In genomic region chr19:18716374-18716773, GRCm38 (mm10) we compare ENCODE assay signal across 8 mouse cellular contexts. TPM values are rescaled to one million over a fixed set of nuclear protein-coding genes. Genes with fewer than 3 reads are reported as not detected.
DNase-seq lines count a peak whose midpoint lies in the region; ATAC-seq and TF ChIP-seq lines count a peak whose summit lies in the region.

No protein-coding gene starts in this region.

- H3K27ac ChIP-seq in forebrain, embryonic 14.5 days (ENCODE audit: low read depth, low read length), result no peak overlapping the region
- no peak overlapping the region for H3K27ac ChIP-seq in forebrain, embryonic 16.5 days (ENCODE audit: low read length)
- H3K27ac ChIP-seq in lung, embryonic 14.5 days (ENCODE audit: low read depth), result no peak overlapping the region

- DNase-seq in forebrain, embryonic 14.5 days (ENCODE audit: low spot score), result peak; percentile 78
- DNase-seq in cerebellum, adult 11-12 months, result peak; percentile 46
- peak; percentile 44 to 87 for DNase-seq in frontal cortex, postnatal 36 days (ENCODE audit: low spot score in 2 of 2)
- peak; percentile 73 to 78 for DNase-seq in kidney, postnatal 4 days
- DNase-seq in lung, embryonic 14.5 days, result peak; percentile 92
- peak; percentile 46 for DNase-seq in spleen, adult 12 weeks (ENCODE audit: low spot score)

- no peaks in the 10 kb centered on the region for H3K9me3 ChIP-seq in forebrain, embryonic 14.5 days (replicated peaks; ENCODE audit: control insufficient read depth, low read length)
- no peaks in the 10 kb centered on the region for H3K9me3 ChIP-seq in forebrain, embryonic 16.5 days (ENCODE audit: control insufficient read depth, low read length)
- H3K9me3 ChIP-seq in E14TG2a.4 (ENCODE audit: low read length), result no peaks in the 10 kb centered on the region
- H3K9me3 ChIP-seq in lung, embryonic 14.5 days (ENCODE audit: low read depth, low read length), result no peaks in the 10 kb centered on the region

- H3K36me3 ChIP-seq in forebrain, embryonic 14.5 days (ENCODE audit: control insufficient read depth, insufficient read depth, low read length), result 0 out of 2 replicates have a peak, but pooled peaks cover 7% of the 10 kb centered on the region
- H3K36me3 ChIP-seq in forebrain, embryonic 16.5 days (ENCODE audit: control insufficient read depth, insufficient read depth), result peaks cover 8% of the 10 kb centered on the region; the same call in 1 of the 2 replicates
- H3K36me3 ChIP-seq in E14TG2a.4 (ENCODE audit: insufficient read depth, low read length), result peaks cover 43% of the 10 kb centered on the region
- peaks cover 18% of the 10 kb centered on the region for H3K36me3 ChIP-seq in lung, embryonic 14.5 days (ENCODE audit: insufficient read depth)

- H3K4me3 ChIP-seq in forebrain, embryonic 14.5 days (ENCODE audit: low read depth, low read length), result no peak overlapping the region
- H3K4me3 ChIP-seq in forebrain, embryonic 16.5 days (replicated peaks; ENCODE audit: low read length), result no peak overlapping the region
- H3K4me3 ChIP-seq in E14TG2a.4 (replicated peaks; ENCODE audit: low read length), result peak overlapping the region; percentile 99; the same call in 1 of the 2 replicates
- H3K4me3 ChIP-seq in lung, embryonic 14.5 days (ENCODE audit: low read depth, low read length), result no peak overlapping the region

- H3K9ac ChIP-seq in forebrain, embryonic 14.5 days (ENCODE audit: low read length), result no peak overlapping the region
- no peak overlapping the region for H3K9ac ChIP-seq in forebrain, embryonic 16.5 days (replicated peaks; ENCODE audit: low read depth, low read length)
- no peak overlapping the region for H3K9ac ChIP-seq in lung, embryonic 14.5 days

- peak; percentile 99 for TF ChIP-seq CTCF in E14TG2a.4 (conservative IDR thresholded peaks at IDR 0.05; ENCODE audit: low read length)
- TF ChIP-seq CTCF in lung, embryonic 14.5 days (IDR thresholded peaks at IDR 0.05; ENCODE audit: low read depth), result peak; percentile 79

- WGBS in forebrain, embryonic 14.5 days, result 37% methylated on average over 1 of the region's 1 CpGs
- 47% methylated on average over 1 of the region's 1 CpGs for WGBS in forebrain, embryonic 16.5 days
- WGBS in lung, embryonic 14.5 days, result 22% methylated on average over 1 of the region's 1 CpGs

- H3K27me3 ChIP-seq in forebrain, embryonic 14.5 days (replicated peaks; ENCODE audit: control insufficient read depth, insufficient read depth, low read length), result no peaks in the 10 kb centered on the region
- no peaks in the 10 kb centered on the region for H3K27me3 ChIP-seq in forebrain, embryonic 16.5 days (replicated peaks; ENCODE audit: control insufficient read depth, insufficient read depth, low read length)
- H3K27me3 ChIP-seq in E14TG2a.4 (ENCODE audit: insufficient read depth, low read length), result no peaks in the 10 kb centered on the region
- no peaks in the 10 kb centered on the region for H3K27me3 ChIP-seq in lung, embryonic 14.5 days (ENCODE audit: insufficient read depth, low read length)

- H3K4me1 ChIP-seq in forebrain, embryonic 14.5 days (ENCODE audit: control insufficient read depth, insufficient read depth, low read length), result peaks cover 12% of the 10 kb centered on the region
- peaks cover 18% of the 10 kb centered on the region for H3K4me1 ChIP-seq in forebrain, embryonic 16.5 days (replicated peaks; ENCODE audit: control insufficient read depth, insufficient read depth, low read length)
- peaks cover 50% of the 10 kb centered on the region for H3K4me1 ChIP-seq in E14TG2a.4 (replicated peaks; ENCODE audit: low read depth, low read length)
- 0 out of 2 replicates have a peak, but pooled peaks cover 6% of the 10 kb centered on the region for H3K4me1 ChIP-seq in lung, embryonic 14.5 days (ENCODE audit: insufficient read depth)

- no peak overlapping the region for H3K4me2 ChIP-seq in forebrain, embryonic 14.5 days (ENCODE audit: low read length)
- H3K4me2 ChIP-seq in forebrain, embryonic 16.5 days (ENCODE audit: low read length), result no peak overlapping the region
- H3K4me2 ChIP-seq in lung, embryonic 14.5 days, result no peak overlapping the region

- no peak for ATAC-seq in forebrain, embryonic 14.5 days
- no peak for ATAC-seq in forebrain, embryonic 16.5 days
- no peak for ATAC-seq in lung, embryonic 14.5 days (ENCODE audit: insufficient read depth)

RNA-seq across cellular contexts. Expression of gene D030056L22Rik, which starts 3.4 kb away (rescaled TPM):
- polyA plus RNA-seq in forebrain, embryonic 14.5 days (2014; fragmentation: Nextera tagmentation; extraction: Ambion mirVana), result 84.1 and 86.4 TPM in 2 replicates
- polyA plus RNA-seq in forebrain, embryonic 16.5 days (2015; fragmentation: Nextera tagmentation; extraction: Ambion mirVana), result 58.8 and 71.4 TPM in 2 replicates
- 42.4 and 43.4 TPM in 2 replicates for polyA plus RNA-seq in lung, embryonic 14.5 days (2014; fragmentation: Nextera tagmentation; extraction: Ambion mirVana)

RNA-seq across cellular contexts. Expression of gene Trpm6, which starts 33.4 kb away (rescaled TPM):
- 0.22 and 0.36 TPM in 2 replicates for polyA plus RNA-seq in forebrain, embryonic 14.5 days (2014; fragmentation: Nextera tagmentation; extraction: Ambion mirVana)
- polyA plus RNA-seq in forebrain, embryonic 16.5 days (2015; fragmentation: Nextera tagmentation; extraction: Ambion mirVana), result 0.31 and 0.33 TPM in 2 replicates
- polyA plus RNA-seq in lung, embryonic 14.5 days (2014; fragmentation: Nextera tagmentation; extraction: Ambion mirVana), result 0.68 and 1.0 TPM in 2 replicates

RNA-seq across cellular contexts. Expression of gene Carnmt1, which starts 45.8 kb away (rescaled TPM):
- polyA plus RNA-seq in forebrain, embryonic 14.5 days (2014; fragmentation: Nextera tagmentation; extraction: Ambion mirVana), result 13.8 and 15.1 TPM in 2 replicates
- 11.1 and 14.4 TPM in 2 replicates for polyA plus RNA-seq in forebrain, embryonic 16.5 days (2015; fragmentation: Nextera tagmentation; extraction: Ambion mirVana)
- polyA plus RNA-seq in lung, embryonic 14.5 days (2014; fragmentation: Nextera tagmentation; extraction: Ambion mirVana), result 37.8 and 44.0 TPM in 2 replicates
